Mouse (Mus musculus): ENCODE data around the gene Abcb1b. TPM values are rescaled to one million over a fixed set of nuclear protein-coding genes. Genes with fewer than 3 reads are reported as not detected.

Abcb1b gene
- polyA plus RNA-seq, 1 experiment = 0.27 TPM

DNA sequence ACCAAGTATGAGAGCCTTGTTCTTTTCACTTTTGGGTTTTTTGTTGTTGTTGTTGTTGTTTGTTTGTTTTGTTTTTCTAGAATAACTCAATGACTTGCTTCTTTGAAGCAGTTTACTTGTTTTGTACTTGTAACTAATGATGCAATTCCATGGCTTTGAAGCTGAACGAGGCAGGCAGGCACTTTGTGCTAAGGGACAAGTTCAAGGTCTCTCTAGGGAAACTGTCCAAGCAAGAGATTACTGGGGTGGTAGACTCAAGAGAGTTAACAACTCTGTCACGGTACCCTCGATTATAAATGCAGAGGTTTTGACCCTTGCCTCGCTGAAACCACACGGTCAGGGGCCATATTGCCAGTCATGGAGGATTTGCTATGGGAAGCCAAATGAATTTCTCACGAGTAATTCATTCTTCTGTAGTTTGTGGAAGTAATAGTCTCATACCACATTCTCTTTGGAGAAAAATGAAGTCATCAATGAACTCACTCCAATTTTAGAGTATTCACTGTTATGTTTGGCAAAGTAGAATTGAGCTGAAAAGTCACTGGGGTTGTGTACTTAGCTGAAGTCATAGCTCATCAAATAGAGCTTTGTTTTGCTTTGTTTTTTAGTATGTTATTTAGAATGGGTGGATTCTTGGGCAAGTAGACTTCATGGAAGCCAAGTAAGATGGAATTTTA, 104.3 kb downstream of the Abcb1b start:
- no peak overlapping the region for H3K4me3 ChIP-seq (ENCODE audit: low read depth, low read length)
- H3K27ac ChIP-seq (ENCODE audit: insufficient read depth, low read depth, low read length) = no peak overlapping the region
- no peaks in the 10 kb centered on the region for H3K27me3 ChIP-seq (ENCODE audit: control insufficient read depth, insufficient read depth, low read length)
- H3K36me3 ChIP-seq (ENCODE audit: control insufficient read depth, insufficient read depth, low read length) = no peaks in the 10 kb centered on the region
- no peak for TF ChIP-seq CTCF (IDR thresholded peaks at IDR 0.05; ENCODE audit: extremely low read depth, insufficient read length, insufficient replicate concordance, low read depth, low read length)
- no peak for TF ChIP-seq POLR2A (IDR thresholded peaks at IDR 0.05; ENCODE audit: low read depth, low read length)
- H3K4me1 ChIP-seq (ENCODE audit: control insufficient read depth, insufficient read depth, insufficient read length, low read length) = no peaks in the 10 kb centered on the region
- whole genome bisulfite sequencing = 69% methylated on average over 6 of the region's 6 CpGs

DNA sequence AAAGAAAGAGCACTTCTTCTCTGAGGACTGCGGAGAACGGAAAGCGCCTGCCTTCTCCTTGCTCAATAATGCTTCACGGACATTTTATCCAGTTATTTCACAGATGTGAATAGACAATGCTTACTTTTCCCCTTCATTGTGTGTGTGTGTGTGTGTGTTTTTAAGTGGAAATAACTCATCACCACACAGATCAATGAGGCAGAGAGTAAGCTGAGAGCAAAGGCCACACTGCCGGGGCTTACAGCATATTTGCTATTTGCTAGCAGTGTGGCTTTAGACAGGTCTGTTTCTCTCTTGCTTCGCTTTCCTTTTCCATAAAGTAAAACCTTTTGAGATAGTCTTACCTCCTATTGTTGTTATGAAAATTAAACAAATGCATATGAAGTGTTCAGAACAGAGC, 106.6 kb downstream of the Abcb1b start:
- Histone ChIP-seq H3K27me3 (ENCODE audit: control insufficient read depth, insufficient read depth, low read length) (no peaks in the 10 kb centered on the region), H3K4me1 (ENCODE audit: control insufficient read depth, insufficient read depth, insufficient read length, low read length) (no peaks in the 10 kb centered on the region), H3K4me3 (ENCODE audit: low read depth, low read length) (no peak overlapping the region), H3K27ac (ENCODE audit: insufficient read depth, low read depth, low read length) (no peak overlapping the region), H3K36me3 (ENCODE audit: control insufficient read depth, insufficient read depth, low read length) (no peaks in the 10 kb centered on the region)
- 83% methylated on average over 6 of the region's 6 CpGs for WGBS
- no peak for TF ChIP-seq CTCF (IDR thresholded peaks at IDR 0.05; ENCODE audit: extremely low read depth, insufficient read length, insufficient replicate concordance, low read depth, low read length)
- no peak for TF ChIP-seq POLR2A (IDR thresholded peaks at IDR 0.05; ENCODE audit: low read depth, low read length)

DNA sequence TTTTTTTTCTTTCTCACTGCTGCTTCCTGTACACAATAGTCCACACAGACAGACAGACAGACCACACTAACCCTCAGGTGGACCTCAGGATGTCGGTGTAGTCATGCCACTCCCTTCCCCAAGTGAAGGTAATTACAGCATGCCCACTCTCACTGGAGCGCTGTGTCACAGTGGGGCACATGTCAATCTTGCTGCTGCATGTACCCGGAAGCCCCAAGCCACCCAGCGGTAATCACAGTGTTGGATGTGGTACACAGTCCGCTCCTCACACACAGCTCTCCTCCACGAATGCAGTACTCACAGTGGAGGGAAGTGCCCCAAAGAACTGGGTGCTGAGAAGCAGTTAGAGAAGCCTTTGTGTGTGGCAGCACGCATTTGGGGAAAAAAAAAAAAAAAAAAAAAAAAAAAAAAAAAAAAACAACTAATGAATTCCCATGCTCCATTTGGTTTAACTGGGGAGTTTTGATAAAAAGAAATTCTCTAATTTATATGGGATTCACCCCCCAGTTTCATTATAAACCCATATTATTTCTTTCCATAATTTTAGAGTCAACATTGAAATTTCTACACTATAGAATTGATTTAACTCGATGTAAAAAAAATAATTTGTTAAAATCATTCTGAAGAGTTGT, 113.7 kb downstream of the Abcb1b start:
- no peaks in the 10 kb centered on the region for H3K27me3 ChIP-seq (ENCODE audit: control insufficient read depth, insufficient read depth, low read length)
- no peaks in the 10 kb centered on the region for H3K36me3 ChIP-seq (ENCODE audit: control insufficient read depth, insufficient read depth, low read length)
- TF ChIP-seq POLR2A (IDR thresholded peaks at IDR 0.05; ENCODE audit: low read depth, low read length) (no peak), CTCF (IDR thresholded peaks at IDR 0.05; ENCODE audit: extremely low read depth, insufficient read length, insufficient replicate concordance, low read depth, low read length) (no peak)
- H3K4me3 ChIP-seq (ENCODE audit: low read depth, low read length) = no peak overlapping the region
- no peaks in the 10 kb centered on the region for H3K4me1 ChIP-seq (ENCODE audit: control insufficient read depth, insufficient read depth, insufficient read length, low read length)
- 70% methylated on average over 8 of the region's 8 CpGs for WGBS
- H3K27ac ChIP-seq (ENCODE audit: insufficient read depth, low read depth, low read length) = no peak overlapping the region

Other genes starting within 250 kb of the Abcb1b start
- gene Rundc3b, start 175.2 kb upstream of the Abcb1b start, polyA plus RNA-seq (2012; rRNA removed) = 0.69 and 3.0 TPM in 2 replicates
- 9.2 and 28.5 TPM in 2 replicates for gene Abcb1a, start 138.1 kb upstream of the Abcb1b start, polyA plus RNA-seq (2012; rRNA removed)
- 0.11 TPM in 1 of 2 replicates, not detected in the other for gene Abcb4, start 95.6 kb downstream of the Abcb1b start, polyA plus RNA-seq (2012; rRNA removed)
- gene Crot, start 199.2 kb downstream of the Abcb1b start, polyA plus RNA-seq (2012; rRNA removed) = 7.0 and 10.1 TPM in 2 replicates

Measured in small intestine, adult 2 months (tissue).